Mouse (Mus musculus) neural tube, embryonic 13.5 days (tissue): ENCODE measurements around the gene Cdc42ep4. TPM values are rescaled to one million over a fixed set of nuclear protein-coding genes. Genes with fewer than 3 reads are reported as not detected.
A peak's percentile ranks its signal among the peaks of the same experiment; 100 is the strongest.

Experiments
- ATAC-seq: fragments of 200-750 bp; cut with Nextera tagmentation; 2 replicates; pipeline ENCODE4 v1.8.0; 2017; ENCODE audit warnings: low read depth, mild to moderate bottlenecking, moderate TSS enrichment, moderate library complexity
- H3K27ac ChIP-seq: fragments of 300-500 bp; sonication (generic); replicated peaks from 2 replicates; pipeline ENCODE4 v1.5.1; 2015; ENCODE audit warnings: moderate library complexity, mild to moderate bottlenecking, inconsistent platforms
- H3K27me3 ChIP-seq: fragments of 300-500 bp; sonication (generic); 2 replicates; pipeline ENCODE4 v1.6.1; 2015; ENCODE audit warnings: mild to moderate bottlenecking, inconsistent platforms
- H3K36me3 ChIP-seq: fragments of 300-500 bp; sonication (generic); 2 replicates; pipeline ENCODE4 v1.6.1; 2015; ENCODE audit warnings: mild to moderate bottlenecking, inconsistent platforms
- H3K4me1 ChIP-seq: fragments of 300-500 bp; sonication (generic); replicated peaks from 2 replicates; pipeline ENCODE4 v1.6.1; 2015; ENCODE audit warnings: inconsistent platforms
- H3K4me2 ChIP-seq: fragments of 300-500 bp; sonication (generic); 2 replicates; pipeline ENCODE4 v1.6.1; 2015; ENCODE audit warnings: inconsistent platforms, mild to moderate bottlenecking, moderate library complexity
- H3K4me3 ChIP-seq: fragments of 300-500 bp; sonication (generic); 2 replicates; pipeline ENCODE4 v1.5.1; 2015; ENCODE audit warnings: mild to moderate bottlenecking, inconsistent platforms
- H3K9ac ChIP-seq: fragments of 300-500 bp; sonication (generic); 2 replicates; pipeline ENCODE4 v1.6.1; 2015; ENCODE audit warnings: moderate library complexity, mild to moderate bottlenecking, inconsistent platforms
- H3K9me3 ChIP-seq: fragments of 300-500 bp; sonication (generic); 2 replicates; pipeline ENCODE4 v1.6.1; 2016; ENCODE audit warnings: inconsistent platforms
- WGBS: fragments of 180-500 bp; shearing (Covaris S2); methylation state at CpG from one replicate; pipeline ENCODE4 v1.1.7; 2015; 5-methylcytosine and 5-hydroxymethylcytosine counted together
- polyA plus RNA-seq: library from polyadenylated mRNA; unstranded; fragments of >200 nt; fragmentation: Nextera tagmentation; extraction: Ambion mirVana; gene quantifications from 2 replicates; pipeline ENCODE4 v1.2.1, GENCODE M21; 2015

Cdc42ep4 gene
- polyA plus RNA-seq, 1 experiment from 2014 or later: 58.9 TPM

DNA sequence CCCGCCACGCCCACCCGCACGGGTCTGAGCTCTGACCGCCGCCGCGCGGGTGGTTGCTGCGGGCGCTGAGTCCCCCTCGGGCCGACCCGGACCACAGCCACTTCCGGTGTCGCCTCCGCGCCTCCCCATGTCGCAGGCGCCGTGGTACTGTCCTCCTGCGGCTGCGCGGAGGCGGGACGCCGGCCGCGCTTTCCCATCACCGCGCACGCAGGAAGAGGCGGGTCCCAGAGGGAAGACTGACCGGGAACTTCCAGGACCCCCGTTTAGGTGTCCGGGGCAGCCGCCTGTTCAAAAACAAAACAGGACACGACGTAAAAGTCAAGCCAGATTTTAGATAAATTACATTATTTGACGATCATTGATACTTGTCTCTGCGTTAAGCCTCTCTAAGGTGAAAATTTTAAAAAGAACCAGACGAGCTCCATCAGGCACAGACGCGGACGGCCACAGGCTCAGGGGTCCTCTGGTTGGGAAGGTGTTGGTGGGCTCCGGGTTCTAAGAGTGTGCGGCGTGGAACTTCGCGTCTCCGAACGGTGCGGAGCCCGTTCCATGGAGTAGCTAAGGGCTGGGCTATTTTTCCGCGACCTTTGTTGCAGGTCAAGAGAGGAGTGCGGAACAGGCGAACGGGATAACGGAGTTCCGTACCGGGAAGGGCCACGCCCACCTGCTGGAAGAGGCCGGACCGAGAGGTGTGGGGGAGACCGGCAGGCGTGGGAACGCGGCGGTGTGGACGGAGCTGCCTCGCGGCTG lies 67.5 kb downstream of the Cdc42ep4 start, which contains the start of the genes Fam104a and D11Wsu47e:
Gene Fam104a, minus strand, starts transcription at position 199 of the 750 bp plus-strand sequence.
Gene D11Wsu47e, plus strand, starts transcription at position 456 of the 750 bp plus-strand sequence.
- ATAC-seq: peak; percentile 95
- H3K4me1 ChIP-seq: peaks cover 55% of the 10 kb centered on the region
- H3K9ac ChIP-seq: peak within 1 kb of the TSS; percentile 85
- peaks cover 16% of the 10 kb centered on the region for H3K36me3 ChIP-seq
- peak within 1 kb of the TSS; percentile 88 for H3K4me3 ChIP-seq
- peak within 1 kb of the TSS; percentile 96 for H3K27ac ChIP-seq
- under 1% methylated on average over 73 of the region's 73 CpGs for WGBS
- H3K4me2 ChIP-seq: peak within 1 kb of the TSS; percentile 89
- no peaks in the 10 kb centered on the region for H3K27me3 ChIP-seq
- no peaks in the 10 kb centered on the region for H3K9me3 ChIP-seq

DNA sequence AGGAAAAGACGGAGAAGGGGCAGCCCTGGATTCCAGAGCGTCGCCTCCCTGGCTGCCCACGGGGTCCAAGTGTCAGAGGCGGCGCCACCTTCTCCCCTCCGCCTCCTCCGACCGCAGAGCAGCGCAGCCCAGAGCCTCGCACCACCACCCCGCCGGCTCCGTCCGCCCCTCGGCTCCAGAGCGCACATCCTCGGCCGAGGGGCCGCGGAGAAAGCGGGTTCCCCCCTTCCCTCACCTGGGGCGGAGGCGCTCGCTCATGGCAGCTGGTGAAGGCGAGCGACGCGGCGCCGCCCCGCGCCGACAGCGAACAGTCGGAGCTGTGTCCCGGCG lies 68.1 kb downstream of the Cdc42ep4 start:
- Histone ChIP-seq H3K27ac (peak overlapping the region; percentile 96), H3K36me3 (peaks cover 11% of the 10 kb centered on the region), H3K4me1 (peaks cover 58% of the 10 kb centered on the region), H3K4me2 (peak overlapping the region; percentile 89), H3K4me3 (peak overlapping the region; percentile 88), H3K9ac (peak overlapping the region; percentile 85), H3K27me3 (no peaks in the 10 kb centered on the region), H3K9me3 (no peaks in the 10 kb centered on the region)
- WGBS: under 1% methylated on average over 31 of the region's 38 CpGs
- no peak; the same call in 1 of the 2 replicates for ATAC-seq

DNA sequence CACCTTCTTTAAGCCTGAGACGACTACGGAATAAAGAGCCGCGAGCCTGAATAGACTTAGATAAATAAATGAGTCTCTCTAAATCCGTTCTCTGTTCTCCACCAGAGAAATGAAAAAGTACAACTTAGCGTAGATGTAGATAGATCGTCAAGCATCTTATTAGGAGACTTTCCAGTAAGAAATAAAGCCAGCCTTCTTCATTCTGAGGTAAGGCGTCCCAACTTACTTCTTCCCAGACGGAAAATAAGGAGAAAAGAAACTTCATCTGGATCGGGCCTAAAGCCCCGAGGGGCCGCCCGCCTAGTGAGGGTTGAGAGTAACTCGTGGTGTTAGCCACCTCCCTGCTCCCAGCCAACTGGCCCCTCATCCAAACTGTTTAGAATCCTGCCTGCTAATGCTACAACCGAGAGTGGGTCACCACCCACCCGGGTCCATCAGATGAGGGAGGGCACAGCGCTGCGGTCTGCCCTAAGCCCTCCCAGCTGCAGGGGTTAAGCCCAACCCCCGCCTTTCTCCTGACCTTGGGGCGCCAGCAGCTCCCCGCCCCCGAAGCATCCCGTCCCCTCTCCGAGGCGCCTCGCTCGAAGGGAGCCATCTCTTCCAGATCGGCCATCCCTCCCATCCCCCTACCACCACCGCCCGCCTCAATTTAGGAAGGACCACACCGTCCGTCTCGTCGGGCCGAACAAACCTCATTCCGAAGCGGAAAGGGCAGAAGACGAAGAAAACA lies 68.6 kb downstream of the Cdc42ep4 start:
- peaks cover 58% of the 10 kb centered on the region for H3K4me1 ChIP-seq

DNA sequence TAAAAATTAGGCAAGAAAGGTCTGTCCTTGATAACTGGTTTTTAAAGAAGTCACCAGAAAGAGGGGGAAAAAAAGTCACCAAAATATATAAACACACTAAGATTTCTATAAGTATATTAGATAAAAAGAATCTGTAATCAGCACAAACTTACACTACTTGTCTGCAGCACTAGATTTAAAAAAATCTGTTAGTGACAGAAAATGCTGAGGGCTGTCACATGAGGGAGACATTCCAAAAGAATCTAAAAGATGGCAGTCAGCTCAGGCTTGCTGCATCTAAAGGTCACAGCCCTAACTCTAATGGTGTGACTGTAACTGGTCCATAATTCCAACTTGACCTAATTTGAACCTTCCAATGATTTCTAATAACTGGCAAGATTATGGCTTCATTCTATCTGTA lies 69.7 kb downstream of the Cdc42ep4 start:
- H3K9ac ChIP-seq: peak overlapping the region; percentile 85
- H3K4me3 ChIP-seq: peak overlapping the region; percentile 88
- peak overlapping the region; percentile 89 for H3K4me2 ChIP-seq
- H3K36me3 ChIP-seq: peaks cover under 1% of the 10 kb centered on the region; the same call in 1 of the 2 replicates
- no peaks in the 10 kb centered on the region for H3K27me3 ChIP-seq
- H3K27ac ChIP-seq: no peak overlapping the region
- no peaks in the 10 kb centered on the region for H3K9me3 ChIP-seq
- ATAC-seq: no peak
- H3K4me1 ChIP-seq: peaks cover 61% of the 10 kb centered on the region

More for the DNA sequence above, 68.6 kb downstream of the Cdc42ep4 start:
- peak; percentile 29 for ATAC-seq
- no peaks in the 10 kb centered on the region for H3K27me3 ChIP-seq
- peak overlapping the region; percentile 88 for H3K4me3 ChIP-seq
- H3K9me3 ChIP-seq: no peaks in the 10 kb centered on the region
- H3K4me2 ChIP-seq: peak overlapping the region; percentile 89
- 3% methylated on average over 38 of the region's 38 CpGs for WGBS
- H3K9ac ChIP-seq: peak overlapping the region; percentile 85
- peaks cover 5% of the 10 kb centered on the region for H3K36me3 ChIP-seq
- H3K27ac ChIP-seq: peak overlapping the region; percentile 96

DNA sequence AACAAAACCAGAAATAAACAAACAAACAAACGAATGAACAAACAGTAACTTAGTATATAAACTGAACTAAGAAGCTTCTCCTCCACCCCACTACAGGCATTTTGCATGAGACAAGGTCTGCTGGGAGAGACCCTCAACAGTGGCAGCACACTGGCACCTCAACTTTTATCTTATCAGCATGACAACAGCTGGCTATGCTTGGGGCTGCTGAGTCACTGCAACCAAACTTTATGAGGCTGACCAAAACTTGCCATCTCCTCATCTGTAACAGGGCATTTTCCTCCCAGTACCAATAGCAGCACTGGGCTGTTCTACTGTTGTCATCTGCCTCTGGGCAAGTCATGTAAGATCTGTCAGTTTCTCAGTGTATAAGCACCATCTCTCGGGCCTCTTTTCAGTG lies 70.7 kb downstream of the Cdc42ep4 start:
- H3K9me3 ChIP-seq: no peaks in the 10 kb centered on the region
- 0 out of 2 replicates have a peak overlapping the region, but pooled peaks have one; percentile 85 for H3K9ac ChIP-seq
- no peak overlapping the region for H3K27ac ChIP-seq
- WGBS: 81% methylated on average over 2 of the region's 2 CpGs
- H3K4me1 ChIP-seq: peaks cover 57% of the 10 kb centered on the region
- H3K4me3 ChIP-seq: no peak overlapping the region
- ATAC-seq: no peak
- 0 out of 2 replicates have a peak overlapping the region, but pooled peaks have one; percentile 89 for H3K4me2 ChIP-seq
- H3K36me3 ChIP-seq: peaks cover 10% of the 10 kb centered on the region
- H3K27me3 ChIP-seq: no peaks in the 10 kb centered on the region

DNA sequence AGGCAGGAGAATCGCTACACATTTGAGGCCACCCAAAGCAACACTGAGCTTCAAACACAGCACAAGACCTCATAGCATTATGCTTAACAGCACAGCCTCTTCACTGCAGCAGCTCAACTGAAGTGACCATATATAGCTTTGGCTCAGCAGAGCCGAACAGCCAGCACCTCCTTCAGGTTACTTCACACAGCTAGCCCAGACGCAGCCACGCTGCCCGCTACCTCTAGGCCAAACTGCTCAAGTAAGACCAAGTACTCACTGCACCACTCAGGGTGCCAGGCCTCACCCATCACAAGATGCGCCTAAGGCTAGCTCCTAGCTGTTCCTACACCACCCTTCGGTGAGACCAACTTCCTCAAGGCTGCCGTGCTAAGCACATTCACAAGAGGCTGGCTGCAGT lies 73.3 kb downstream of the Cdc42ep4 start:
- Histone ChIP-seq H3K4me3 (no peak overlapping the region), H3K36me3 (peaks cover 32% of the 10 kb centered on the region), H3K4me2 (no peak overlapping the region), H3K9ac (no peak overlapping the region), H3K27ac (no peak overlapping the region), H3K9me3 (no peaks in the 10 kb centered on the region), H3K27me3 (no peaks in the 10 kb centered on the region), H3K4me1 (peaks cover 43% of the 10 kb centered on the region)
- 85% methylated on average over 8 of the region's 8 CpGs for WGBS
- no peak for ATAC-seq

DNA sequence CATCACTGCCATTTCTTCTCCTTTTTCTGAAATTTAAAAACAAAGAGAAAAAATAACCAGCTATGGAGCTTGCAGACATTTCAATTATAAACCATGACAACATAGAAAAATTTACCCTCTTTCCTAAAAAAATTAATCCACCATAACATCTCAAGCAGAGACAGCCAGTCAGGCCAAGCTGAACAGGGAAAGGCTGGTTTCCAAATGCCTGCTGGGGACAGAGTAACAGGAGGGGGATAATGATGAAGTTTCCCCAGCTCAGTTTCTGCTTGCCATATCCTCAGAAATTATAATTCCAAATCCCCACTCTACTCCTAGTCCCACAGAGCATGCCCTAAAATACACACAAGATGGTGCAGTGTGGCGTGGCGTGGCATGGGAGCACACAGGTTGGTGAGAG lies 74.3 kb downstream of the Cdc42ep4 start:
- Histone ChIP-seq H3K4me3 (no peak overlapping the region), H3K9me3 (no peaks in the 10 kb centered on the region), H3K36me3 (peaks cover 40% of the 10 kb centered on the region), H3K27me3 (no peaks in the 10 kb centered on the region), H3K4me1 (peaks cover 35% of the 10 kb centered on the region), H3K4me2 (no peak overlapping the region), H3K27ac (no peak overlapping the region), H3K9ac (no peak overlapping the region)
- ATAC-seq: no peak
- 98% methylated on average over 2 of the region's 2 CpGs for WGBS

Other genes starting within 250 kb of the Cdc42ep4 start
- 16.4 and 21.4 TPM in 2 replicates for gene Sstr2, start 132.5 kb downstream of the Cdc42ep4 start, polyA plus RNA-seq
- 33.9 and 36.8 TPM in 2 replicates for gene Cog1, start 102.7 kb downstream of the Cdc42ep4 start, polyA plus RNA-seq
- gene Slc39a11, start 101.8 kb downstream of the Cdc42ep4 start, polyA plus RNA-seq: 21.0 and 26.8 TPM in 2 replicates
- 40.8 and 43.3 TPM in 2 replicates for gene Fam104a, start 67.7 kb downstream of the Cdc42ep4 start, polyA plus RNA-seq
- 18.1 and 23.1 TPM in 2 replicates for gene D11Wsu47e, start 67.5 kb downstream of the Cdc42ep4 start, polyA plus RNA-seq
- 0.36 and 0.85 TPM in 2 replicates for gene Cpsf4l, start 41.9 kb downstream of the Cdc42ep4 start, polyA plus RNA-seq